Mouse (Mus musculus) mature B cell (primary cell): ENCODE measurements around the gene Myl9.

ENCODE experiments used
- in situ Hi-C: fragments of 300-500 bp; cut with MboI; formaldehyde crosslinking; loops from 2 replicates; pipeline ENCODE4 v1.14.3; 2019

The Myl9 gene

GRCm38 (mm10) chr2:156764022-156764421 lies 11.2 kb upstream of the Myl9 start:
- in situ Hi-C loops, result no loop called here

- in situ Hi-C loops, result no loop called here
These were observed 10.5 kb upstream of the Myl9 start for GRCm38 (mm10) chr2:156764747-156765146.

- in situ Hi-C loops, result no loop called here
These were observed 9.6 kb upstream of the Myl9 start for GRCm38 (mm10) chr2:156765593-156765992.

- in situ Hi-C loops, result no loop called here
These were observed 8.8 kb upstream of the Myl9 start for GRCm38 (mm10) chr2:156766227-156767019.

- in situ Hi-C loops, result no loop called here
These were observed 8.1 kb upstream of the Myl9 start for GRCm38 (mm10) chr2:156767108-156767507.

- in situ Hi-C loops, result no loop called here
These were observed 5.9 kb upstream of the Myl9 start for GRCm38 (mm10) chr2:156769274-156769673.

- in situ Hi-C loops, result no loop called here
These were observed 1.8 kb upstream of the Myl9 start for GRCm38 (mm10) chr2:156773470-156773869.

GRCm38 (mm10) chr2:156774035-156774737 lies 1.0 kb upstream of the Myl9 start:
- in situ Hi-C loops, result no loop called here

GRCm38 (mm10) chr2:156775455-156776435 lies 525 bp downstream of the Myl9 start:
- in situ Hi-C loops, result no loop called here

GRCm38 (mm10) chr2:156776907-156777306 lies 1.7 kb downstream of the Myl9 start:
- in situ Hi-C loops, result no loop called here

- in situ Hi-C loops, result no loop called here
These were observed 2.2 kb downstream of the Myl9 start for GRCm38 (mm10) chr2:156777326-156778004.

- in situ Hi-C loops, result no loop called here
These were observed 3.4 kb downstream of the Myl9 start for GRCm38 (mm10) chr2:156778571-156778970.

- in situ Hi-C loops, result no loop called here
These were observed 3.8 kb downstream of the Myl9 start for GRCm38 (mm10) chr2:156779036-156779435.

- in situ Hi-C loops, result no loop called here
These were observed 4.3 kb downstream of the Myl9 start for GRCm38 (mm10) chr2:156779488-156779887.

GRCm38 (mm10) chr2:156780129-156780528 lies 4.9 kb downstream of the Myl9 start:
- in situ Hi-C loops, result no loop called here

GRCm38 (mm10) chr2:156780752-156781151 lies 5.5 kb downstream of the Myl9 start:
- in situ Hi-C loops, result no loop called here

- in situ Hi-C loops, result no loop called here
These were observed 6.1 kb downstream of the Myl9 start for GRCm38 (mm10) chr2:156781281-156781680.

- in situ Hi-C loops, result no loop called here
These were observed 6.7 kb downstream of the Myl9 start for GRCm38 (mm10) chr2:156781836-156782480.

- in situ Hi-C loops, result no loop called here
These were observed 7.5 kb downstream of the Myl9 start for GRCm38 (mm10) chr2:156782481-156783348.

GRCm38 (mm10) chr2:156783349-156783728 lies 8.1 kb downstream of the Myl9 start:
- in situ Hi-C loops, result no loop called here
